Mouse (Mus musculus) bone marrow macrophage, adult 2 months (primary cell): ENCODE measurements around the gene Thada.

ENCODE experiments used
- CTCF ChIP-seq: IDR thresholded peaks from 2 replicates; pipeline ENCODE4 v1.5.1; 2012; ENCODE audit warnings: low read depth, mild to moderate bottlenecking, low read length, moderate library complexity
- POLR2A ChIP-seq: IDR thresholded peaks from 2 replicates; pipeline ENCODE4 v1.6.1; 2012; ENCODE audit warnings: mild to moderate bottlenecking, low read depth, low read length, borderline replicate concordance

GRCm38 (mm10) chr17:84179973-84180365 is 286.0 kb downstream of the Thada start:
- TF ChIP-seq CTCF (no peak), POLR2A (no peak)
